Comparison of ENCODE assay signal across 12 mouse cellular contexts in genomic region chr15:78509297-78509899, GRCm38 (mm10). TPM values are rescaled to one million over a fixed set of nuclear protein-coding genes. Genes with fewer than 3 reads are reported as not detected.
DNase-seq lines count a peak whose midpoint lies in the region; ATAC-seq and TF ChIP-seq lines count a peak whose summit lies in the region.
"Had no signal": no experiment of that assay in that cellular context is flagged by ENCODE, and none has a peak within 500 bp of the region (broad histone marks: within the 10 kb centered on the region; RNA-seq: fewer than 3 reads in every experiment).

No protein-coding gene starts in this region.

- WGBS in intestine, embryonic 16.5 days, result 47% methylated on average over 12 of the region's 12 CpGs
- 59% methylated on average over 12 of the region's 12 CpGs for WGBS in intestine, postnatal 0 days
- WGBS in hindbrain, embryonic 14.5 days, result 48% methylated on average over 12 of the region's 12 CpGs

- H3K9ac ChIP-seq in intestine, embryonic 16.5 days (ENCODE audit: low read depth, low read length), result 0 out of 2 replicates have a peak overlapping the region, but pooled peaks have one; percentile 21
- H3K9ac ChIP-seq in intestine, postnatal 0 days (ENCODE audit: low read depth, low read length), result no peak overlapping the region
- H3K9ac ChIP-seq in hindbrain, embryonic 14.5 days, result 0 out of 2 replicates have a peak overlapping the region, but pooled peaks have one; percentile 20
- H3K9ac ChIP-seq: embryonic facial prominence, embryonic 15.5 days had no signal

- ATAC-seq in intestine, embryonic 16.5 days, result no peak
- no peak for ATAC-seq in intestine, postnatal 0 days
- no peak for ATAC-seq in hindbrain, embryonic 14.5 days (ENCODE audit: low FRiP score)
- no peak for ATAC-seq in erythroid progenitor cell, adult 5-6 weeks (replicated peaks; ENCODE audit: low FRiP score, poor library complexity, severe bottlenecking)

- no peaks in the 10 kb centered on the region; the same call in 1 of the 2 replicates for H3K9me3 ChIP-seq in intestine, embryonic 16.5 days (ENCODE audit: control insufficient read depth, low read length)
- H3K9me3 ChIP-seq in intestine, postnatal 0 days (ENCODE audit: control insufficient read depth), result no peaks in the 10 kb centered on the region; the same call in 1 of the 2 replicates
- peaks cover 7% of the 10 kb centered on the region; the same call in 1 of the 2 replicates for H3K9me3 ChIP-seq in hindbrain, embryonic 14.5 days (ENCODE audit: control insufficient read depth, low read length)
- H3K9me3 ChIP-seq: embryonic facial prominence, embryonic 15.5 days had no signal

- no peak overlapping the region for H3K4me3 ChIP-seq in intestine, embryonic 16.5 days (ENCODE audit: low read length)
- H3K4me3 ChIP-seq in intestine, postnatal 0 days (ENCODE audit: low read depth, low read length), result no peak overlapping the region
- H3K4me3 ChIP-seq in hindbrain, embryonic 14.5 days (replicated peaks; ENCODE audit: low read length), result no peak overlapping the region
- H3K4me3 ChIP-seq in myocyte, result no peak overlapping the region
- H3K4me3 ChIP-seq: embryonic facial prominence, embryonic 15.5 days had no signal

- H3K36me3 ChIP-seq in intestine, embryonic 16.5 days (ENCODE audit: control insufficient read depth, insufficient read depth, low read length), result no peaks in the 10 kb centered on the region
- H3K36me3 ChIP-seq in intestine, postnatal 0 days (ENCODE audit: control insufficient read depth, insufficient read depth), result no peaks in the 10 kb centered on the region
- H3K36me3 ChIP-seq in hindbrain, embryonic 14.5 days (replicated peaks; ENCODE audit: control insufficient read depth, insufficient read depth), result no peaks in the 10 kb centered on the region
- H3K36me3 ChIP-seq in myocyte (ENCODE audit: control insufficient read depth, insufficient read depth), result no peaks in the 10 kb centered on the region
- H3K36me3 ChIP-seq: embryonic facial prominence, embryonic 15.5 days had no signal

- no peak overlapping the region for H3K27ac ChIP-seq in intestine, embryonic 16.5 days (ENCODE audit: low read length)
- H3K27ac ChIP-seq in intestine, postnatal 0 days (ENCODE audit: low read depth, low read length), result no peak overlapping the region
- H3K27ac ChIP-seq in hindbrain, embryonic 14.5 days, result no peak overlapping the region
- H3K27ac ChIP-seq: embryonic facial prominence, embryonic 15.5 days had no signal

- TF ChIP-seq CTCF in intestine, postnatal 0 days (IDR thresholded peaks at IDR 0.05; ENCODE audit: low read depth), result no peak
- no peak for TF ChIP-seq CTCF in brain, embryonic 14.5 days (IDR thresholded peaks at IDR 0.05; ENCODE audit: borderline replicate concordance, extremely low read depth, insufficient read depth, insufficient read length)

- no peaks in the 10 kb centered on the region for H3K4me1 ChIP-seq in intestine, embryonic 16.5 days (ENCODE audit: control insufficient read depth, insufficient read depth, low read length)
- H3K4me1 ChIP-seq in intestine, postnatal 0 days (replicated peaks; ENCODE audit: control insufficient read depth, insufficient read depth, low read length), result no peaks in the 10 kb centered on the region
- H3K4me1 ChIP-seq in hindbrain, embryonic 14.5 days (replicated peaks; ENCODE audit: control insufficient read depth, insufficient read depth, low read length), result peaks cover 9% of the 10 kb centered on the region

- no peak overlapping the region for H3K4me2 ChIP-seq in intestine, embryonic 16.5 days (ENCODE audit: low read depth, low read length)
- no peak overlapping the region for H3K4me2 ChIP-seq in intestine, postnatal 0 days (replicated peaks; ENCODE audit: low read depth)
- H3K4me2 ChIP-seq in hindbrain, embryonic 14.5 days (replicated peaks), result 0 out of 2 replicates have a peak overlapping the region, but pooled peaks have one; percentile 24
- H3K4me2 ChIP-seq in myocyte (ENCODE audit: low read depth), result peak overlapping the region; percentile 25
- H3K4me2 ChIP-seq: embryonic facial prominence, embryonic 15.5 days had no signal

- no peak overlapping the region for H3ac ChIP-seq in myocyte (ENCODE audit: control insufficient read depth, insufficient read length)

- H3K27me3 ChIP-seq in intestine, embryonic 16.5 days (replicated peaks; ENCODE audit: control insufficient read depth, insufficient read depth, low read length), result no peaks in the 10 kb centered on the region
- no peaks in the 10 kb centered on the region for H3K27me3 ChIP-seq in intestine, postnatal 0 days (replicated peaks; ENCODE audit: control insufficient read depth, insufficient read depth, low read length)
- no peaks in the 10 kb centered on the region for H3K27me3 ChIP-seq in hindbrain, embryonic 14.5 days (ENCODE audit: control insufficient read depth, insufficient read depth, low read length)
- H3K27me3 ChIP-seq in myocyte (ENCODE audit: control insufficient read depth, insufficient read depth, insufficient read length), result no peaks in the 10 kb centered on the region
- H3K27me3 ChIP-seq: embryonic facial prominence, embryonic 15.5 days had no signal

- peak; percentile 43 for DNase-seq in brain, embryonic 14.5 days (ENCODE audit: low read depth)
- no peak for DNase-seq in hindbrain, embryonic 14.5 days (ENCODE audit: low spot score)
- no peak for DNase-seq in gastrocnemius, postnatal 10 days
- no peak for DNase-seq in urinary bladder, postnatal 25 days (ENCODE audit: low spot score)
- DNase-seq: kidney, postnatal 14 days had no signal

- H3K79me2 ChIP-seq in myocyte (ENCODE audit: control insufficient read depth, insufficient read depth), result no peaks in the 10 kb centered on the region

- TF ChIP-seq POLR2A in brain, embryonic 14.5 days (IDR thresholded peaks at IDR 0.05; ENCODE audit: borderline replicate concordance, extremely low read depth, insufficient read depth, insufficient read length, poor library complexity, severe bottlenecking), result no peak
- no peak for TF ChIP-seq POLR2A in myocyte (IDR thresholded peaks at IDR 0.05; ENCODE audit: insufficient read length, low read depth)

TF ChIP-seq in myocyte, 11 proteins besides CTCF, POLR2A, EP300 and RAD21:
- TF ChIP-seq USF1 (IDR thresholded peaks at IDR 0.05; ENCODE audit: low read depth) (peak; percentile 78), MYOD1 (IDR thresholded peaks at IDR 0.05; ENCODE audit: control insufficient read depth in 1 of 3, insufficient read length in 2 of 3, low read depth in 2 of 3) (no peak)

RNA-seq across cellular contexts. Expression of gene Il2rb, which starts 14.3 kb away (rescaled TPM):
- polyA plus RNA-seq in intestine, embryonic 16.5 days (2015; fragmentation: Nextera tagmentation; extraction: Ambion mirVana), result 1.8 and 2.1 TPM in 2 replicates
- 0.58 and 0.63 TPM in 2 replicates for polyA plus RNA-seq in intestine, postnatal 0 days (2015; fragmentation: Nextera tagmentation; extraction: Ambion mirVana)
- 0.03 and 0.12 TPM in 2 replicates for polyA plus RNA-seq in brain, embryonic 14.5 days (2012; rRNA removed)
- polyA plus RNA-seq in hindbrain, embryonic 14.5 days (2014; fragmentation: Nextera tagmentation; extraction: Ambion mirVana), result 0.14 and 0.20 TPM in 2 replicates
- 0.67 TPM for polyA plus RNA-seq in myocyte (2012; fragmentation: generic; extraction: Trizol)
- total RNA-seq in gastrocnemius, postnatal 10 days (2021), result under 1 TPM in 1 of 2 experiments, not detected in 1; 0.18 TPM
- total RNA-seq in erythroid progenitor cell, adult 5-6 weeks (2015; ENCODE audit: low replicate concordance), result 2.9 and 10.5 TPM in 2 replicates
- total RNA-seq in erythroid progenitor cell, adult 5-6 weeks (2017; ENCODE audit: low replicate concordance), result 2.2 and 3.9 TPM in 2 replicates
- total RNA-seq: gastrocnemius, adult 18-20 months had no signal

RNA-seq across cellular contexts. Expression of gene C1qtnf6, which starts 21.8 kb away (rescaled TPM):
- 24.0 and 25.5 TPM in 2 replicates for polyA plus RNA-seq in intestine, embryonic 16.5 days (2015; fragmentation: Nextera tagmentation; extraction: Ambion mirVana)
- polyA plus RNA-seq in intestine, postnatal 0 days (2015; fragmentation: Nextera tagmentation; extraction: Ambion mirVana), result 14.3 and 16.0 TPM in 2 replicates
- polyA plus RNA-seq in brain, embryonic 14.5 days (2012; rRNA removed), result 13.5 and 16.3 TPM in 2 replicates
- 9.5 and 11.0 TPM in 2 replicates for polyA plus RNA-seq in hindbrain, embryonic 14.5 days (2014; fragmentation: Nextera tagmentation; extraction: Ambion mirVana)
- polyA plus RNA-seq in myocyte (2012; fragmentation: generic; extraction: Trizol), result 66.2 TPM
- total RNA-seq in gastrocnemius, postnatal 10 days (2021), result 10 to 100 TPM; 53.5 to 58.3 TPM
- 4.3 TPM in 1 of 2 replicates, not detected in the other for total RNA-seq in erythroid progenitor cell, adult 5-6 weeks (2015; ENCODE audit: low replicate concordance)
- not detected in 2 replicates for total RNA-seq in erythroid progenitor cell, adult 5-6 weeks (2017; ENCODE audit: low replicate concordance)

RNA-seq across cellular contexts. Expression of gene Sstr3, which starts 35.1 kb away (rescaled TPM):
- polyA plus RNA-seq in intestine, embryonic 16.5 days (2015; fragmentation: Nextera tagmentation; extraction: Ambion mirVana), result 0.23 and 0.24 TPM in 2 replicates
- polyA plus RNA-seq in intestine, postnatal 0 days (2015; fragmentation: Nextera tagmentation; extraction: Ambion mirVana), result 0.05 and 0.10 TPM in 2 replicates
- polyA plus RNA-seq in brain, embryonic 14.5 days (2012; rRNA removed), result 1.5 TPM in 2 replicates
- polyA plus RNA-seq in hindbrain, embryonic 14.5 days (2014; fragmentation: Nextera tagmentation; extraction: Ambion mirVana), result 0.34 and 0.64 TPM in 2 replicates
- not detected for polyA plus RNA-seq in myocyte (2012; fragmentation: generic; extraction: Trizol)
- total RNA-seq in gastrocnemius, postnatal 10 days (2021), result under 1 TPM in 1 of 2 experiments, not detected in 1; 0.40 TPM
- total RNA-seq in erythroid progenitor cell, adult 5-6 weeks (2015; ENCODE audit: low replicate concordance), result not detected in 2 replicates
- total RNA-seq in erythroid progenitor cell, adult 5-6 weeks (2017; ENCODE audit: low replicate concordance), result not detected in 2 replicates
- total RNA-seq: gastrocnemius, adult 18-20 months; megakaryocyte progenitor cell, adult 5-6 weeks had no signal
- polyA plus RNA-seq: embryonic facial prominence, embryonic 15.5 days had no signal

RNA-seq across cellular contexts. Expression of gene Tmprss6, which starts 41.0 kb away (rescaled TPM):
- polyA plus RNA-seq in intestine, embryonic 16.5 days (2015; fragmentation: Nextera tagmentation; extraction: Ambion mirVana), result 0.45 and 0.82 TPM in 2 replicates
- polyA plus RNA-seq in intestine, postnatal 0 days (2015; fragmentation: Nextera tagmentation; extraction: Ambion mirVana), result 0.63 and 0.84 TPM in 2 replicates
- 0.14 and 0.22 TPM in 2 replicates for polyA plus RNA-seq in brain, embryonic 14.5 days (2012; rRNA removed)
- polyA plus RNA-seq in hindbrain, embryonic 14.5 days (2014; fragmentation: Nextera tagmentation; extraction: Ambion mirVana), result 0.48 and 1.1 TPM in 2 replicates
- polyA plus RNA-seq in myocyte (2012; fragmentation: generic; extraction: Trizol), result 0.08 TPM
- under 1 TPM in 1 of 2 experiments, not detected in 1; 0.38 TPM for total RNA-seq in gastrocnemius, postnatal 10 days (2021)
- total RNA-seq in erythroid progenitor cell, adult 5-6 weeks (2015; ENCODE audit: low replicate concordance), result not detected in 2 replicates
- total RNA-seq in erythroid progenitor cell, adult 5-6 weeks (2017; ENCODE audit: low replicate concordance), result 0.26 TPM in 1 of 2 replicates, not detected in the other
- total RNA-seq: megakaryocyte progenitor cell, adult 5-6 weeks had no signal

Comparison
In these comparisons a context has a peak if more than half of its experiments do, and no peak if none do; other contexts are left out.
1. H3K4me2 ChIP-seq: peak in hindbrain, embryonic 14.5 days (single experiment) and myocyte (single experiment); none in intestine, embryonic 16.5 days (single experiment) and intestine, postnatal 0 days (single experiment).